Mouse (Mus musculus): ENCODE measurements around the gene Capn9. TPM values are rescaled to one million over a fixed set of nuclear protein-coding genes. Genes with fewer than 3 reads are reported as not detected.

The Capn9 gene
- polyA plus RNA-seq, 1 experiment: not detected

GRCm38 (mm10) chr8:124604066-124604465, 28.2 kb downstream of the Capn9 start:
- TF ChIP-seq FLI1 (IDR thresholded peaks at IDR 0.05; ENCODE audit: low read length): no peak
- H3K27me3 ChIP-seq (replicated peaks): peaks cover 48% of the 10 kb centered on the region

GRCm38 (mm10) chr8:124608239-124608971, 32.5 kb downstream of the Capn9 start:
- no peaks in the 10 kb centered on the region for H3K9me3 ChIP-seq
- H3K27me3 ChIP-seq (replicated peaks): peaks cover 65% of the 10 kb centered on the region
- no peak overlapping the region for H3K4me3 ChIP-seq (replicated peaks)
- H3K36me3 ChIP-seq (replicated peaks; ENCODE audit: low read length): no peaks in the 10 kb centered on the region
- no peaks in the 10 kb centered on the region for H3K4me1 ChIP-seq
- TF ChIP-seq FLI1 (IDR thresholded peaks at IDR 0.05; ENCODE audit: low read length): no peak
- no peak for TF ChIP-seq GATA1 (IDR thresholded peaks at IDR 0.05; ENCODE audit: borderline replicate concordance, low read length)

More at GRCm38 (mm10) chr8:124604066-124604465, 28.2 kb downstream of the Capn9 start:
- no peak overlapping the region for H3K4me3 ChIP-seq (replicated peaks)
- H3K36me3 ChIP-seq (replicated peaks; ENCODE audit: low read length): no peaks in the 10 kb centered on the region
- H3K4me1 ChIP-seq: no peaks in the 10 kb centered on the region
- H3K9me3 ChIP-seq: no peaks in the 10 kb centered on the region

GRCm38 (mm10) chr8:124608972-124609353, 33.1 kb downstream of the Capn9 start:
- H3K27me3 ChIP-seq (replicated peaks): peaks cover 63% of the 10 kb centered on the region
- no peak overlapping the region for H3K4me3 ChIP-seq (replicated peaks)
- H3K9me3 ChIP-seq: no peaks in the 10 kb centered on the region
- TF ChIP-seq FLI1 (IDR thresholded peaks at IDR 0.05; ENCODE audit: low read length): no peak
- no peaks in the 10 kb centered on the region for H3K36me3 ChIP-seq (replicated peaks; ENCODE audit: low read length)
- peaks cover 3% of the 10 kb centered on the region; the same call in 1 of the 2 replicates for H3K4me1 ChIP-seq

GRCm38 (mm10) chr8:124614325-124614724, 38.4 kb downstream of the Capn9 start:
- no peaks in the 10 kb centered on the region for H3K9me3 ChIP-seq
- H3K4me1 ChIP-seq: peaks cover 21% of the 10 kb centered on the region
- no peaks in the 10 kb centered on the region for H3K36me3 ChIP-seq (replicated peaks; ENCODE audit: low read length)
- TF ChIP-seq GATA1 (IDR thresholded peaks at IDR 0.05; ENCODE audit: borderline replicate concordance, low read length): no peak
- no peak for TF ChIP-seq FLI1 (IDR thresholded peaks at IDR 0.05; ENCODE audit: low read length)
- H3K4me3 ChIP-seq (replicated peaks): no peak overlapping the region
- peaks cover 64% of the 10 kb centered on the region for H3K27me3 ChIP-seq (replicated peaks)

GRCm38 (mm10) chr8:124617266-124617869, 41.5 kb downstream of the Capn9 start:
- no peak for TF ChIP-seq GATA1 (IDR thresholded peaks at IDR 0.05; ENCODE audit: borderline replicate concordance, low read length)
- TF ChIP-seq FLI1 (IDR thresholded peaks at IDR 0.05; ENCODE audit: low read length): no peak
- Histone ChIP-seq H3K4me3 (replicated peaks) (peak overlapping the region; percentile 88), H3K4me1 (peaks cover 21% of the 10 kb centered on the region), H3K27me3 (replicated peaks) (peaks cover 55% of the 10 kb centered on the region), H3K9me3 (no peaks in the 10 kb centered on the region), H3K36me3 (replicated peaks; ENCODE audit: low read length) (no peaks in the 10 kb centered on the region)

GRCm38 (mm10) chr8:124618252-124618651, 42.3 kb downstream of the Capn9 start:
- H3K36me3 ChIP-seq (replicated peaks; ENCODE audit: low read length): no peaks in the 10 kb centered on the region
- peaks cover 53% of the 10 kb centered on the region for H3K27me3 ChIP-seq (replicated peaks)
- H3K4me3 ChIP-seq (replicated peaks): no peak overlapping the region
- TF ChIP-seq FLI1 (IDR thresholded peaks at IDR 0.05; ENCODE audit: low read length): no peak
- TF ChIP-seq GATA1 (IDR thresholded peaks at IDR 0.05; ENCODE audit: borderline replicate concordance, low read length): no peak
- no peaks in the 10 kb centered on the region; the same call in 1 of the 2 replicates for H3K9me3 ChIP-seq
- H3K4me1 ChIP-seq: peaks cover 21% of the 10 kb centered on the region

- peaks cover 12% of the 10 kb centered on the region for H3K4me1 ChIP-seq
- peaks cover 13% of the 10 kb centered on the region for H3K9me3 ChIP-seq
- TF ChIP-seq GATA1 (IDR thresholded peaks at IDR 0.05; ENCODE audit: borderline replicate concordance, low read length) (no peak), FLI1 (IDR thresholded peaks at IDR 0.05; ENCODE audit: low read length) (no peak)
- H3K27me3 ChIP-seq (replicated peaks): peaks cover 46% of the 10 kb centered on the region
- no peaks in the 10 kb centered on the region for H3K36me3 ChIP-seq (replicated peaks; ENCODE audit: low read length)
- no peak overlapping the region for H3K4me3 ChIP-seq (replicated peaks)
Observed at GRCm38 (mm10) chr8:124621255-124621654, 45.3 kb downstream of the Capn9 start.

- no peak overlapping the region for H3K4me3 ChIP-seq (replicated peaks)
- H3K27me3 ChIP-seq (replicated peaks): peaks cover 48% of the 10 kb centered on the region
- H3K9me3 ChIP-seq: peaks cover 19% of the 10 kb centered on the region
- H3K4me1 ChIP-seq: no peaks in the 10 kb centered on the region
- no peaks in the 10 kb centered on the region for H3K36me3 ChIP-seq (replicated peaks; ENCODE audit: low read length)
- TF ChIP-seq FLI1 (IDR thresholded peaks at IDR 0.05; ENCODE audit: low read length) (no peak), GATA1 (IDR thresholded peaks at IDR 0.05; ENCODE audit: borderline replicate concordance, low read length) (no peak)
Observed at GRCm38 (mm10) chr8:124626251-124626650, 50.3 kb downstream of the Capn9 start.

- Histone ChIP-seq H3K9me3 (peaks cover 13% of the 10 kb centered on the region), H3K27me3 (replicated peaks) (peaks cover 45% of the 10 kb centered on the region), H3K4me3 (replicated peaks) (no peak overlapping the region), H3K4me1 (no peaks in the 10 kb centered on the region), H3K36me3 (replicated peaks; ENCODE audit: low read length) (no peaks in the 10 kb centered on the region)
- TF ChIP-seq GATA1 (IDR thresholded peaks at IDR 0.05; ENCODE audit: borderline replicate concordance, low read length): no peak
- no peak for TF ChIP-seq FLI1 (IDR thresholded peaks at IDR 0.05; ENCODE audit: low read length)
Observed at GRCm38 (mm10) chr8:124630489-124630888, 54.6 kb downstream of the Capn9 start.

GRCm38 (mm10) chr8:124630891-124631290, 55.0 kb downstream of the Capn9 start:
- TF ChIP-seq GATA1 (IDR thresholded peaks at IDR 0.05; ENCODE audit: borderline replicate concordance, low read length) (no peak), FLI1 (IDR thresholded peaks at IDR 0.05; ENCODE audit: low read length) (no peak)

More at GRCm38 (mm10) chr8:124630891-124631290, 55.0 kb downstream of the Capn9 start:
- Histone ChIP-seq H3K4me1 (no peaks in the 10 kb centered on the region), H3K36me3 (replicated peaks; ENCODE audit: low read length) (peaks cover 2% of the 10 kb centered on the region), H3K27me3 (replicated peaks) (peaks cover 45% of the 10 kb centered on the region), H3K9me3 (peaks cover 10% of the 10 kb centered on the region), H3K4me3 (replicated peaks) (no peak overlapping the region)
